Mouse (Mus musculus): ENCODE measurements at regions not wholly inside any gene's neighbourhood (a gene's known extent, or its start where the extent isn't known, plus 50 kb on each side); places are given as distances from the start of the nearest gene placed in this dataset.

GRCm38 (mm10) chr6:14298167-14298566 is 426.8 kb upstream of the 2610001J05Rik start:
- H3K9ac ChIP-seq: no peak overlapping the region
- no peak overlapping the region for H3K27ac ChIP-seq (replicated peaks)
- H3K4me2 ChIP-seq: no peak overlapping the region
- no peaks in the 10 kb centered on the region for H3K9me3 ChIP-seq
- no peaks in the 10 kb centered on the region for H3K4me1 ChIP-seq (replicated peaks)
- no peaks in the 10 kb centered on the region for H3K36me3 ChIP-seq
- no peak overlapping the region for H3K4me3 ChIP-seq
- no peak for ATAC-seq (ENCODE audit: low FRiP score, low read depth)
- no peaks in the 10 kb centered on the region for H3K27me3 ChIP-seq

- Histone ChIP-seq H3K4me2 (no peak overlapping the region), H3K27ac (replicated peaks) (no peak overlapping the region), H3K36me3 (no peaks in the 10 kb centered on the region), H3K4me3 (no peak overlapping the region), H3K27me3 (no peaks in the 10 kb centered on the region), H3K4me1 (replicated peaks) (no peaks in the 10 kb centered on the region), H3K9ac (no peak overlapping the region), H3K9me3 (no peaks in the 10 kb centered on the region)
- ATAC-seq (ENCODE audit: low FRiP score, low read depth): no peak
These were observed 426.1 kb upstream of the 2610001J05Rik start for GRCm38 (mm10) chr6:14297428-14297827.

GRCm38 (mm10) chr6:14290843-14291242 is 419.5 kb upstream of the 2610001J05Rik start:
- no peak for ATAC-seq (ENCODE audit: low FRiP score, low read depth)
- 51% methylated on average over 1 of the region's 1 CpGs for WGBS
- H3K4me1 ChIP-seq (replicated peaks): no peaks in the 10 kb centered on the region

DNA sequence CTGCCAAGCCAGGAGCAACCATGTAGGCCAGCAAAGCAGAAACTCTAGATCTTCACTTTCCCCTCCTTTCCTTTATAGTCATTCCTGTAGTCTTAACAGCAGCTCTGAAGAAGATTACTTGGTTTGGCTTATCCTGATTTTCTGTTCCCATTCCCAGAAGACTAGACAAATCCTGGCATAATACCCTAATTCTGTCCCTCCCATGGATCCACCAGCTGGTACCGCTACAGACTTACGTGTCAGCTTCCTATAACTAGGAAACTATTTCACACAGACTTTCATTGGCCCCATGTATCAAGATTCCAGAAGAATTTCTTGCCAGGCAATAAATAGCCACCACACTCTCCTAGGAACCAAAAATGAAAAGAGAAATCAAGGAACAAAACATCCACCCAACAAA is 410.2 kb upstream of the 2610001J05Rik start:
- H3K4me1 ChIP-seq (replicated peaks): no peaks in the 10 kb centered on the region
- H3K9me3 ChIP-seq: no peaks in the 10 kb centered on the region
- WGBS: 94% methylated on average over 2 of the region's 2 CpGs
- H3K9ac ChIP-seq: no peak overlapping the region
- H3K27ac ChIP-seq (replicated peaks): no peak overlapping the region
- no peak overlapping the region for H3K4me3 ChIP-seq
- H3K36me3 ChIP-seq: no peaks in the 10 kb centered on the region
- no peaks in the 10 kb centered on the region for H3K27me3 ChIP-seq
- ATAC-seq (ENCODE audit: low FRiP score, low read depth): no peak
- no peak overlapping the region for H3K4me2 ChIP-seq

More at GRCm38 (mm10) chr6:14290843-14291242, 419.5 kb upstream of the 2610001J05Rik start:
- H3K27ac ChIP-seq (replicated peaks): no peak overlapping the region
- no peak overlapping the region for H3K4me3 ChIP-seq
- H3K9me3 ChIP-seq: no peaks in the 10 kb centered on the region
- no peaks in the 10 kb centered on the region for H3K27me3 ChIP-seq
- H3K36me3 ChIP-seq: no peaks in the 10 kb centered on the region
- H3K9ac ChIP-seq: no peak overlapping the region
- H3K4me2 ChIP-seq: no peak overlapping the region

- 76% methylated on average over 1 of the region's 1 CpGs for WGBS
- Histone ChIP-seq H3K9me3 (no peaks in the 10 kb centered on the region), H3K9ac (no peak overlapping the region), H3K4me2 (no peak overlapping the region), H3K4me1 (replicated peaks) (no peaks in the 10 kb centered on the region), H3K36me3 (no peaks in the 10 kb centered on the region), H3K4me3 (no peak overlapping the region), H3K27ac (replicated peaks) (no peak overlapping the region), H3K27me3 (no peaks in the 10 kb centered on the region)
- ATAC-seq (ENCODE audit: low FRiP score, low read depth): no peak
These were observed 390.6 kb upstream of the 2610001J05Rik start for GRCm38 (mm10) chr6:14261941-14262340.

- no peaks in the 10 kb centered on the region for H3K27me3 ChIP-seq
- ATAC-seq (ENCODE audit: low FRiP score, low read depth): no peak
These were observed 369.0 kb upstream of the 2610001J05Rik start for GRCm38 (mm10) chr6:14240331-14240730.

DNA sequence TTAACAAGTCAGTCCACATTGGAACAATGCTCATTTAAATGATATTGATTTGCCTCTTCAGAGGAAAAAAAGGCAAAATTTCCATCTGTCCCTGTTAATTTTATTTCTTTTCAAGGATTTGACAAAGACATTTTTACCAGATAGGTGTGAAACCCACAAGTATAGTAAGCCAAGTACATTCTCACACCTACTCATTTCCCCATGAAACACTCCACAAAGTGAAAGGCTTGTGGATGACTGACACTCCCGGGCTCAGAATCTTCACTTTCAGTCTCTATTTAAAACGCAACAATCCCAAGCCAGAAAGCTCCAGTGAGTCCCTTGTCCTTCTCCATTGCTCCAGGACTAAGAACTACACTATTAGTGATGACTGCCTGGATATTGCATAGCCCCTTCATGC is 367.8 kb upstream of the 2610001J05Rik start:
- Histone ChIP-seq H3K4me3 (no peak overlapping the region), H3K27ac (replicated peaks) (no peak overlapping the region), H3K9me3 (no peaks in the 10 kb centered on the region), H3K36me3 (no peaks in the 10 kb centered on the region), H3K9ac (no peak overlapping the region), H3K4me2 (no peak overlapping the region), H3K4me1 (replicated peaks) (no peaks in the 10 kb centered on the region), H3K27me3 (no peaks in the 10 kb centered on the region)
- 66% methylated on average over 2 of the region's 2 CpGs for WGBS
- no peak for ATAC-seq (ENCODE audit: low FRiP score, low read depth)

More at GRCm38 (mm10) chr6:14240331-14240730, 369.0 kb upstream of the 2610001J05Rik start:
- no peaks in the 10 kb centered on the region for H3K36me3 ChIP-seq
- H3K4me1 ChIP-seq (replicated peaks): no peaks in the 10 kb centered on the region
- H3K9me3 ChIP-seq: no peaks in the 10 kb centered on the region
- no peak overlapping the region for H3K4me2 ChIP-seq
- no peak overlapping the region for H3K4me3 ChIP-seq
- no peak overlapping the region for H3K9ac ChIP-seq
- no peak overlapping the region for H3K27ac ChIP-seq (replicated peaks)

- H3K9ac ChIP-seq: no peak overlapping the region
- H3K36me3 ChIP-seq: no peaks in the 10 kb centered on the region
- no peak for ATAC-seq (ENCODE audit: low FRiP score, low read depth)
- no peaks in the 10 kb centered on the region for H3K9me3 ChIP-seq
- WGBS: 96% methylated on average over 2 of the region's 2 CpGs
- H3K4me2 ChIP-seq: no peak overlapping the region
- H3K27ac ChIP-seq (replicated peaks): no peak overlapping the region
- no peaks in the 10 kb centered on the region for H3K27me3 ChIP-seq
- no peaks in the 10 kb centered on the region for H3K4me1 ChIP-seq (replicated peaks)
- H3K4me3 ChIP-seq: no peak overlapping the region
These were observed 359.5 kb upstream of the 2610001J05Rik start for GRCm38 (mm10) chr6:14230823-14231222.

- H3K4me2 ChIP-seq: no peak overlapping the region
- no peak overlapping the region for H3K27ac ChIP-seq (replicated peaks)
- no peak overlapping the region for H3K4me3 ChIP-seq
- H3K9ac ChIP-seq: no peak overlapping the region
- 23% methylated on average over 2 of the region's 2 CpGs for WGBS
- H3K27me3 ChIP-seq: no peaks in the 10 kb centered on the region
- 0 out of 2 replicates have a peak, but pooled peaks have one; percentile 54 for ATAC-seq (ENCODE audit: low FRiP score, low read depth)
- no peaks in the 10 kb centered on the region for H3K36me3 ChIP-seq
- H3K9me3 ChIP-seq: no peaks in the 10 kb centered on the region
- no peaks in the 10 kb centered on the region for H3K4me1 ChIP-seq (replicated peaks)
These were observed 336.2 kb upstream of the 2610001J05Rik start for GRCm38 (mm10) chr6:14207509-14207908.

DNA sequence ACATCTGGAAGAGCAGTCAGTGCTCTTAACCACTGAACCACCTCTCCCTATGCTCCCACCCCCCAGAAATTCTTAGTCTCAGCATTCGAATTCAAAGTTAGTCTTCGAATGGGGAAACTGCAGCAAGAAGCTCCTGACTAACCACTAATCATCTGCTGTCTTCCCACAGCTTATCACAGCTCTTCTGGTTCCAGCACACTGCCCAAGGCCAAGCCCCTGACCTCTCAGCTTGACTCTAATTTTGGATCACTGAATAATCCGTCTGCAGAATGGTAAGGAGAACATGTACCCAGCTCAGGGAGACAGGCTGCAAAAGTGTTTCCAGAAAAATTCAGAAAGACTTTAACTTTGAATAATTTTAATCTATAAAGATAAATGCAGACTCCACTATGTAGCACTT is 325.8 kb upstream of the 2610001J05Rik start:
- no peaks in the 10 kb centered on the region for H3K27me3 ChIP-seq
- no peak overlapping the region for H3K9ac ChIP-seq
- ATAC-seq (ENCODE audit: low FRiP score, low read depth): no peak
- 63% methylated on average over 3 of the region's 3 CpGs for WGBS
- no peaks in the 10 kb centered on the region for H3K9me3 ChIP-seq
- H3K36me3 ChIP-seq: no peaks in the 10 kb centered on the region
- H3K4me3 ChIP-seq: no peak overlapping the region
- H3K4me2 ChIP-seq: no peak overlapping the region
- H3K27ac ChIP-seq (replicated peaks): no peak overlapping the region
- no peaks in the 10 kb centered on the region for H3K4me1 ChIP-seq (replicated peaks)

DNA sequence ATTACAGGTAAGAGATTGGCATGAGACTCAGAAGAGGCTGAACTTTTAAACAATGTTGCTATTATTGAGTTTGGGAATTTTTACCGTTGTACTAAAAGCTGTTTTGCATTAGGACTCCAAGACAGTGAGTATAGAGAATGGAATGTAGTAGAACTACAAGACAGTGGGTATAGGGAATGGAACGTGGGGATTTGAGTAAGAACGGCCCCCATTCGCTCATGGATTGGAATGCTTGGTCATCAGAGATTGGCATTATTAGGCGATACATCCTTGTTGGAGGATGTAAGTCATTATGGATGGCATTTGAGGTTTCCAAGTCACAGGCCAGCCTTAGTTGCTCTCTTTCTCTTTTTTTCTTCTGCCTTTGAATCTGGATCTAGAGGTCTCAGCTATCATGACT is 324.0 kb upstream of the 2610001J05Rik start:
- H3K36me3 ChIP-seq: no peaks in the 10 kb centered on the region
- no peak overlapping the region for H3K4me2 ChIP-seq
- H3K27ac ChIP-seq (replicated peaks): no peak overlapping the region
- ATAC-seq (ENCODE audit: low FRiP score, low read depth): no peak
- WGBS: 90% methylated on average over 5 of the region's 5 CpGs
- H3K27me3 ChIP-seq: no peaks in the 10 kb centered on the region
- H3K9ac ChIP-seq: no peak overlapping the region
- H3K4me3 ChIP-seq: no peak overlapping the region
- H3K4me1 ChIP-seq (replicated peaks): no peaks in the 10 kb centered on the region
- H3K9me3 ChIP-seq: no peaks in the 10 kb centered on the region

GRCm38 (mm10) chr6:14191387-14192023 is 320.2 kb upstream of the 2610001J05Rik start:
- Histone ChIP-seq H3K4me1 (replicated peaks) (no peaks in the 10 kb centered on the region), H3K4me2 (no peak overlapping the region), H3K27me3 (no peaks in the 10 kb centered on the region), H3K36me3 (no peaks in the 10 kb centered on the region), H3K9ac (no peak overlapping the region), H3K4me3 (no peak overlapping the region), H3K9me3 (no peaks in the 10 kb centered on the region), H3K27ac (replicated peaks) (no peak overlapping the region)
- 76% methylated on average over 4 of the region's 4 CpGs for WGBS
- ATAC-seq (ENCODE audit: low FRiP score, low read depth): no peak

- no peaks in the 10 kb centered on the region for H3K36me3 ChIP-seq
- no peak overlapping the region for H3K4me3 ChIP-seq
- no peaks in the 10 kb centered on the region for H3K27me3 ChIP-seq
- no peak for ATAC-seq (ENCODE audit: low FRiP score, low read depth)
- WGBS: 66% methylated on average over 2 of the region's 2 CpGs
- H3K4me2 ChIP-seq: no peak overlapping the region
- H3K4me1 ChIP-seq (replicated peaks): no peaks in the 10 kb centered on the region
- H3K9me3 ChIP-seq: no peaks in the 10 kb centered on the region
- no peak overlapping the region for H3K9ac ChIP-seq
- H3K27ac ChIP-seq (replicated peaks): no peak overlapping the region
These were observed 314.7 kb upstream of the 2610001J05Rik start for GRCm38 (mm10) chr6:14185921-14186420.
